Mouse (Mus musculus) lung, postnatal 36 days (tissue): Measurements from ENCODE around the gene Olfr102.
A peak's percentile ranks its signal among the peaks of the same experiment; 100 is the strongest.

Experiments
- DNase-seq: peaks from one replicate; pipeline ENCODE4 v3.0.0; 2022; ENCODE audit warnings: mixed read lengths

The Olfr102 gene

GRCm38 (mm10) chr17:37316954-37317353 lies at the start of gene Olfr102:
TSS of gene Olfr102 (minus strand) at chr17:37317054.
- no peak for DNase-seq

- DNase-seq, result no peak
Observed at GRCm38 (mm10) chr17:37359282-37359681, 42.4 kb upstream of the Olfr102 start, which contains the start of gene Olfr104-ps. TSS of gene Olfr104-ps (plus strand) at chr17:37359582.

DNA sequence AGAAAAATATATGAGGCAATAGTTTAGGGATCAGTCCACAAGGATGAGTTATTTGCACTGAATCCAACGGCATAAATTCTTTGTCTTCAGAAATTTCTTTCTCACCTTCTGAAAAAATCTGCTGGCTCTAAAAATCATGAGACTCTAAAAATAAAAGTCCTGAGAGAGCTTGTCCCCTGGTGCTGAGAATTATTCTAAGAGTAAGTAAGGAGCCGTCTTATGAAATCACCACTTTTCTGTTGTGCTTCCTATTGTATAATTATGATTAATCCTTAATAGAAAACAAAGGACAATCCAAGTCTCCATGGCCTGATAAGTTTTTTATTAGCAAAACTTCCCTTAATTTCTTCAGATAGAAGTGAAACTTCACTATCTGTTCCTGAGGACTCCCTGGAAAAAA lies 22.7 kb upstream of the Olfr102 start, which contains the start of gene Olfr103:
Gene Olfr103 (minus strand): TSS at position 101 of the 400 bp plus-strand sequence.
- DNase-seq, result no peak

DNA sequence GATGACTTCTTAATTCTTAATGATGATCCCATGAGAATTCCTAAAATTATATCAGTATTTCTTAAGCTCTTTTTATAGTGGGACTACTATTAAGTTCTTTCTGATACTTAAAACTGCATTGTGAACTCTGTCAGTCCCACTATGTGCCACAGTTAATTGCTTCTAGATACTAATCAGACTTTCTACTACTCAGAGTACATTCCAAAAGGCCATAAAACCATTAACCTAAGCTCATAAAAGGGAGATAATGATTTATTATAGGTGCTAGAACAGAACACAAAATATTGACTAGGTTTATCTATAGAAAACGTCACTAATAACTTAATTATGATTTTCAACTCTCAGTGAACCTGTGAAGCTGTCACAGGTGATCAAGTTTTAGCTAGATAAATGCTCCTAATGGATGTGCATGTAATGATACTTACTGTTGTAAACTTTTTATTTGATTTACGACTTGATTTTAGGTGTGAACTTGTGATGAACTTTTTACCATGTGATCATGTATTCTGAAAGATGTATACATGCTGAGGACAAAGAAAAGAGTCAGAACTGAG lies 6.6 kb downstream of the Olfr102 start:
- no peak for DNase-seq

GRCm38 (mm10) chr17:37308483-37308882 lies 8.4 kb downstream of the Olfr102 start:
- no peak for DNase-seq

- DNase-seq, result no peak
Observed at GRCm38 (mm10) chr17:37304213-37304612, 12.6 kb downstream of the Olfr102 start, which contains the start of gene Olfr101. TSS of gene Olfr101 (minus strand) at chr17:37304313.

GRCm38 (mm10) chr17:37283360-37283759 lies 33.5 kb downstream of the Olfr102 start, which contains the start of gene Olfr99:
TSS of gene Olfr99 (minus strand) at chr17:37283460.
- DNase-seq, result no peak

- no peak for DNase-seq
Observed at GRCm38 (mm10) chr17:37280331-37280730, 36.5 kb downstream of the Olfr102 start.

GRCm38 (mm10) chr17:37276573-37276972 lies 40.3 kb downstream of the Olfr102 start:
- no peak for DNase-seq

- no peak for DNase-seq
Observed at GRCm38 (mm10) chr17:37275626-37276248, 41.1 kb downstream of the Olfr102 start.

DNA sequence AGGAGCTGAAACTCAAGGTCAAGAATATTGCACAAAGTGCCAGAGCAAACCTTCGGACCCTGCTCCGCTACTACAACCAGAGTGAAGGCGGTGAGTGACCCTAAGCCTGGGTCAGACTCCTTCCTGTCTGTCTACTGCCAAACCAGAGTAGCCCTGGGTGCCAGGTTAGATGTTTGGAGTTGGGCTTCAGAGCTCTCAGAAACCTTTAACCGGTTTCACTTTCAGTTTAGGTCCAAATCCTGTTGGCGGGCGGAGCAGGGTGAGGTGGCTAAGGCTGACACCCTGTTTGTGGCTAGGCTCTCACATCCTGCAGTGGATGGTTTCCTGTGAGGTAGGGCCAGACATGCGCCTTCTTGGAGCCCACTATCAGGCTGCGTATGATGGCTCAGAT lies 46.2 kb downstream of the Olfr102 start:
- DNase-seq, result peak; percentile 81

- peak; percentile 98 for DNase-seq
Observed at GRCm38 (mm10) chr17:37270058-37270701, 46.7 kb downstream of the Olfr102 start, which contains the start of gene H2-M3. TSS of gene H2-M3 (plus strand) at chr17:37270220.

GRCm38 (mm10) chr17:37263626-37264025 lies 53.2 kb downstream of the Olfr102 start, which contains the start of gene Olfr98:
TSS of gene Olfr98 (minus strand) at chr17:37263749.
- no peak for DNase-seq
